8 mouse cellular contexts compared by ENCODE assay signal in genomic region chr1:107481452-107481851, GRCm38 (mm10). TPM values are rescaled to one million over a fixed set of nuclear protein-coding genes. Genes with fewer than 3 reads are reported as not detected.
DNase-seq lines count a peak whose midpoint lies in the region; ATAC-seq lines count a peak whose summit lies in the region.

No protein-coding gene starts in this region.

- 0 out of 2 replicates have a peak, but pooled peaks have one; percentile 67 for ATAC-seq in embryonic facial prominence, embryonic 11.5 days (replicated peaks; ENCODE audit: insufficient number of reproducible peaks, low FRiP score, low TSS enrichment, low read depth)
- ATAC-seq in kidney, embryonic 14.5 days (ENCODE audit: low FRiP score, low TSS enrichment) = peak; percentile 92
- peak; percentile 64; the same call in 1 of the 2 replicates for ATAC-seq in limb, embryonic 13.5 days (ENCODE audit: low FRiP score, low read depth)

- H3K4me2 ChIP-seq in embryonic facial prominence, embryonic 11.5 days (ENCODE audit: low read depth, low read length) = peak overlapping the region; percentile 8; the same call in 1 of the 2 replicates
- no peak overlapping the region; the same call in 1 of the 2 replicates for H3K4me2 ChIP-seq in kidney, embryonic 14.5 days (replicated peaks; ENCODE audit: low read depth, low read length)
- peak overlapping the region; percentile 31; the same call in 1 of the 2 replicates for H3K4me2 ChIP-seq in limb, embryonic 13.5 days (replicated peaks)

- no peak overlapping the region for H3K9ac ChIP-seq in embryonic facial prominence, embryonic 11.5 days (replicated peaks; ENCODE audit: low read length)
- H3K9ac ChIP-seq in kidney, embryonic 14.5 days (ENCODE audit: low read depth, low read length) = no peak overlapping the region
- H3K9ac ChIP-seq in limb, embryonic 13.5 days = no peak overlapping the region

- H3K36me3 ChIP-seq in embryonic facial prominence, embryonic 11.5 days (replicated peaks; ENCODE audit: control insufficient read depth, insufficient read depth, low read depth, low read length) = no peaks in the 10 kb centered on the region
- H3K36me3 ChIP-seq in kidney, embryonic 14.5 days (ENCODE audit: control insufficient read depth, insufficient read depth, low read length) = no peaks in the 10 kb centered on the region
- H3K36me3 ChIP-seq in limb, embryonic 13.5 days = no peaks in the 10 kb centered on the region

- no peaks in the 10 kb centered on the region for H3K4me1 ChIP-seq in embryonic facial prominence, embryonic 11.5 days (ENCODE audit: control insufficient read depth, insufficient read depth, low read length)
- no peaks in the 10 kb centered on the region for H3K4me1 ChIP-seq in kidney, embryonic 14.5 days (ENCODE audit: control insufficient read depth, insufficient read depth, low read length)
- H3K4me1 ChIP-seq in limb, embryonic 13.5 days = no peaks in the 10 kb centered on the region

- no peak overlapping the region for H3K27ac ChIP-seq in embryonic facial prominence, embryonic 11.5 days (replicated peaks; ENCODE audit: low read depth, low read length)
- H3K27ac ChIP-seq in kidney, embryonic 14.5 days (ENCODE audit: low read depth, low read length) = no peak overlapping the region
- no peak overlapping the region for H3K27ac ChIP-seq in limb, embryonic 13.5 days

- DNase-seq in 416B (ENCODE audit: low read depth) = peak; percentile 79
- DNase-seq in adrenal gland, postnatal 25 days = peak; percentile 67
- DNase-seq in embryonic facial prominence, embryonic 11.5 days (ENCODE audit: low spot score) = peak; percentile 87
- peak; percentile 57 for DNase-seq in heart, adult 8-10 months (ENCODE audit: low spot score)
- DNase-seq in monocyte, adult 2 months (ENCODE audit: low read depth in 1 of 2, low spot score in 2 of 2) = peak; percentile 36 to 68
- DNase-seq in spleen, postnatal 4 days (ENCODE audit: low spot score in 2 of 2) = peak; percentile 49 to 80

- H3K27me3 ChIP-seq in embryonic facial prominence, embryonic 11.5 days (ENCODE audit: control insufficient read depth, insufficient read depth, low read length) = no peaks in the 10 kb centered on the region
- H3K27me3 ChIP-seq in kidney, embryonic 14.5 days (ENCODE audit: control insufficient read depth, insufficient read depth, low read length) = no peaks in the 10 kb centered on the region
- H3K27me3 ChIP-seq in limb, embryonic 13.5 days = no peaks in the 10 kb centered on the region

- no peaks in the 10 kb centered on the region for H3K9me3 ChIP-seq in embryonic facial prominence, embryonic 11.5 days (replicated peaks; ENCODE audit: control insufficient read depth, low read length)
- H3K9me3 ChIP-seq in kidney, embryonic 14.5 days (ENCODE audit: control insufficient read depth, low read length) = no peaks in the 10 kb centered on the region
- H3K9me3 ChIP-seq in limb, embryonic 13.5 days = no peaks in the 10 kb centered on the region

- H3K4me3 ChIP-seq in embryonic facial prominence, embryonic 11.5 days (ENCODE audit: low read depth, low read length) = no peak overlapping the region
- H3K4me3 ChIP-seq in kidney, embryonic 14.5 days (ENCODE audit: low read length) = no peak overlapping the region
- H3K4me3 ChIP-seq in limb, embryonic 13.5 days = no peak overlapping the region

- 19% methylated on average over 11 of the region's 11 CpGs for WGBS in embryonic facial prominence, embryonic 11.5 days
- 28% methylated on average over 11 of the region's 11 CpGs for WGBS in kidney, embryonic 14.5 days
- 32% methylated on average over 11 of the region's 11 CpGs for WGBS in limb, embryonic 13.5 days

RNA-seq across cellular contexts. Expression of gene Serpinb2, which starts 29.8 kb away (rescaled TPM):
- total RNA-seq in adrenal gland, postnatal 25 days (2021) = not detected in 2 replicates
- 0.18 and 0.47 TPM in 2 replicates for polyA plus RNA-seq in embryonic facial prominence, embryonic 11.5 days (2014; fragmentation: Nextera tagmentation; extraction: Ambion mirVana)
- total RNA-seq in heart, adult 8-10 months (2022) = 1 to 10 TPM in 1 of 4 experiments, under 1 TPM in 1, not detected in 2; 0.53 to 6.9 TPM
- 0.14 and 0.19 TPM in 2 replicates for polyA plus RNA-seq in kidney, embryonic 14.5 days (2014; fragmentation: Nextera tagmentation; extraction: Ambion mirVana)
- polyA plus RNA-seq in limb, embryonic 13.5 days (2015; fragmentation: Nextera tagmentation; extraction: Ambion mirVana) = 0.29 and 0.77 TPM in 2 replicates
